In genomic region chr9:111450853-111451404, GRCm38 (mm10) we compare ENCODE assay signal across 20 mouse cellular contexts. TPM values are rescaled to one million over a fixed set of nuclear protein-coding genes. Genes with fewer than 3 reads are reported as not detected.
DNase-seq lines count a peak whose midpoint lies in the region; ATAC-seq and TF ChIP-seq lines count a peak whose summit lies in the region.
"Had no signal": no experiment of that assay in that cellular context is flagged by ENCODE, and none has a peak within 500 bp of the region (broad histone marks: within the 10 kb centered on the region; RNA-seq: fewer than 3 reads in every experiment).

No protein-coding gene starts in this region.

- H3K4me3 ChIP-seq in liver, postnatal 0 days (ENCODE audit: low read depth, low read length): no peak overlapping the region
- H3K4me3 ChIP-seq in liver, embryonic 11.5 days (ENCODE audit: low read depth, low read length): no peak overlapping the region
- H3K4me3 ChIP-seq in intestine, postnatal 0 days (ENCODE audit: low read depth, low read length): no peak overlapping the region
- H3K4me3 ChIP-seq: forebrain, embryonic 13.5 days; heart, embryonic 10.5 days; limb, embryonic 13.5 days had no signal

- H3K27me3 ChIP-seq in liver, postnatal 0 days (ENCODE audit: insufficient read depth, low read length): no peaks in the 10 kb centered on the region
- no peaks in the 10 kb centered on the region; the same call in 1 of the 2 replicates for H3K27me3 ChIP-seq in liver, embryonic 11.5 days (replicated peaks; ENCODE audit: control insufficient read depth, insufficient read depth, low read length)
- H3K27me3 ChIP-seq in intestine, postnatal 0 days (replicated peaks; ENCODE audit: control insufficient read depth, insufficient read depth, low read length): no peaks in the 10 kb centered on the region
- H3K27me3 ChIP-seq: CH12.LX; forebrain, embryonic 13.5 days; limb, embryonic 13.5 days had no signal

- H3K4me2 ChIP-seq in liver, postnatal 0 days (ENCODE audit: low read depth, low read length): no peak overlapping the region
- no peak overlapping the region for H3K4me2 ChIP-seq in liver, embryonic 11.5 days
- H3K4me2 ChIP-seq in intestine, postnatal 0 days (replicated peaks; ENCODE audit: low read depth): no peak overlapping the region
- H3K4me2 ChIP-seq: forebrain, embryonic 13.5 days; limb, embryonic 13.5 days had no signal

- H3K36me3 ChIP-seq in liver, postnatal 0 days (replicated peaks; ENCODE audit: insufficient read depth, low read length): no peaks in the 10 kb centered on the region
- H3K36me3 ChIP-seq in liver, embryonic 11.5 days (ENCODE audit: control insufficient read depth, insufficient read depth, low read length): no peaks in the 10 kb centered on the region
- no peaks in the 10 kb centered on the region for H3K36me3 ChIP-seq in intestine, postnatal 0 days (ENCODE audit: control insufficient read depth, insufficient read depth)
- H3K36me3 ChIP-seq: heart, embryonic 10.5 days; limb, embryonic 13.5 days had no signal

- no peaks in the 10 kb centered on the region for H3K9me3 ChIP-seq in liver, postnatal 0 days (ENCODE audit: low read length)
- no peaks in the 10 kb centered on the region for H3K9me3 ChIP-seq in liver, embryonic 11.5 days (ENCODE audit: control insufficient read depth, low read length)
- H3K9me3 ChIP-seq in intestine, postnatal 0 days (ENCODE audit: control insufficient read depth): no peaks in the 10 kb centered on the region
- H3K9me3 ChIP-seq: forebrain, embryonic 13.5 days; heart, embryonic 10.5 days; limb, embryonic 13.5 days had no signal

- WGBS in liver, postnatal 0 days (ENCODE audit: insufficient replicate concordance): 67% methylated on average over 12 of the region's 12 CpGs
- WGBS in liver, embryonic 11.5 days: 76% methylated on average over 12 of the region's 12 CpGs
- 56% methylated on average over 12 of the region's 12 CpGs for WGBS in intestine, postnatal 0 days

- DNase-seq in kidney, adult 11 months: peak; percentile 52
- no peak for DNase-seq in kidney, postnatal 4 days
- DNase-seq in liver, postnatal 0 days: peak; percentile 36
- no peak for DNase-seq in liver, embryonic 11.5 days (ENCODE audit: low spot score)
- peak; percentile 55 for DNase-seq in yolk sac, embryonic 10.5 days (ENCODE audit: low spot score)
- DNase-seq in layer of hippocampus, postnatal 10 days (ENCODE audit: low spot score in 2 of 2): no peak
- DNase-seq: adrenal gland, postnatal 14 days; cerebellum, adult 11-12 months; cerebellum, postnatal 25 days; gastrocnemius, postnatal 14 days; lung, postnatal 14 days; midbrain, embryonic 14.5 days; thymus, adult 2 months had no signal

- no peak overlapping the region for H3K27ac ChIP-seq in liver, postnatal 0 days (ENCODE audit: low read depth)
- H3K27ac ChIP-seq in liver, embryonic 11.5 days (ENCODE audit: low read depth, low read length): no peak overlapping the region
- no peak overlapping the region for H3K27ac ChIP-seq in intestine, postnatal 0 days (ENCODE audit: low read depth, low read length)
- H3K27ac ChIP-seq: forebrain, embryonic 13.5 days; heart, embryonic 10.5 days; limb, embryonic 13.5 days had no signal

- H3K9ac ChIP-seq in liver, postnatal 0 days (replicated peaks): no peak overlapping the region
- no peak overlapping the region for H3K9ac ChIP-seq in liver, embryonic 11.5 days (ENCODE audit: low read depth, low read length)
- no peak overlapping the region for H3K9ac ChIP-seq in intestine, postnatal 0 days (ENCODE audit: low read depth, low read length)
- H3K9ac ChIP-seq: forebrain, embryonic 13.5 days; limb, embryonic 13.5 days had no signal

- no peak for TF ChIP-seq EP300 in liver, postnatal 0 days (IDR thresholded peaks at IDR 0.05; ENCODE audit: low read depth)

- TF ChIP-seq CTCF in liver, postnatal 0 days (IDR thresholded peaks at IDR 0.05; ENCODE audit: low read depth): no peak
- TF ChIP-seq CTCF in intestine, postnatal 0 days (IDR thresholded peaks at IDR 0.05; ENCODE audit: low read depth): no peak

- H3K4me1 ChIP-seq in liver, postnatal 0 days (ENCODE audit: insufficient read depth): 0 out of 2 replicates have a peak, but pooled peaks cover 2% of the 10 kb centered on the region
- no peaks in the 10 kb centered on the region for H3K4me1 ChIP-seq in liver, embryonic 11.5 days (replicated peaks; ENCODE audit: control insufficient read depth, insufficient read depth, low read length)
- H3K4me1 ChIP-seq in intestine, postnatal 0 days (replicated peaks; ENCODE audit: control insufficient read depth, insufficient read depth, low read length): 0 out of 2 replicates have a peak, but pooled peaks cover 4% of the 10 kb centered on the region
- H3K4me1 ChIP-seq: forebrain, embryonic 13.5 days; limb, embryonic 13.5 days had no signal

- peak; percentile 56; the same call in 1 of the 2 replicates for ATAC-seq in liver, postnatal 0 days
- no peak for ATAC-seq in liver, embryonic 11.5 days (replicated peaks; ENCODE audit: low FRiP score)
- peak; percentile 75 for ATAC-seq in intestine, postnatal 0 days
- ATAC-seq: forebrain, embryonic 13.5 days had no signal

RNA-seq across cellular contexts. Expression of gene Dclk3, which starts 12.0 kb away (rescaled TPM):
- 0.27 and 0.32 TPM in 2 replicates for polyA plus RNA-seq in liver, postnatal 0 days (2015; fragmentation: Nextera tagmentation; extraction: Ambion mirVana)
- 0.07 and 0.19 TPM in 2 replicates for polyA plus RNA-seq in liver, embryonic 11.5 days (2014; fragmentation: Nextera tagmentation; extraction: Ambion mirVana)
- polyA plus RNA-seq in intestine, postnatal 0 days (2015; fragmentation: Nextera tagmentation; extraction: Ambion mirVana): 1.1 and 1.4 TPM in 2 replicates
- 10 to 100 TPM in 1 of 2 experiments, 1 to 10 TPM in 1; 8.6 to 10.6 TPM for total RNA-seq in layer of hippocampus, postnatal 10 days (2021)
- total RNA-seq: megakaryocyte, adult 5-6 weeks; MEL had no signal

Comparison
In these comparisons a context has a peak if more than half of its experiments do, and no peak if none do; other contexts are left out.
1. DNase-seq: peak in kidney, adult 11 months (single experiment), liver, postnatal 0 days (single experiment) and yolk sac, embryonic 10.5 days (single experiment); none in kidney, postnatal 4 days (0 of 2), liver, embryonic 11.5 days (single experiment) and layer of hippocampus, postnatal 10 days (0 of 2).